Mouse (Mus musculus) thymus, postnatal 36 days (tissue): Measurements from ENCODE around the gene Cdc42bpg.

Source experiments
- DNase-seq, 2 experiments: peaks; one replicate each; pipeline ENCODE4 v3.0.0; 2022; ENCODE audit warnings: mixed read lengths in 2 of 2

Gene Cdc42bpg

GRCm38 (mm10) chr19:6306137-6306551, at the start of gene Cdc42bpg:
Gene Cdc42bpg, plus strand, starts transcription at chr19:6306456.
- peak; percentile 92 for DNase-seq

GRCm38 (mm10) chr19:6260428-6260827, 45.8 kb upstream of the Cdc42bpg start:
- DNase-seq: peak in 1 of 2 experiments; percentile 44

GRCm38 (mm10) chr19:6260946-6261345, 45.3 kb upstream of the Cdc42bpg start:
- no peak for DNase-seq

GRCm38 (mm10) chr19:6261379-6261778, 44.9 kb upstream of the Cdc42bpg start:
- no peak for DNase-seq

- peak; percentile 75 for DNase-seq
Observed at GRCm38 (mm10) chr19:6262222-6262621, 44.0 kb upstream of the Cdc42bpg start.

GRCm38 (mm10) chr19:6262839-6263433, 43.3 kb upstream of the Cdc42bpg start:
- no peak for DNase-seq

- DNase-seq: no peak
Observed at GRCm38 (mm10) chr19:6264200-6264599, 42.1 kb upstream of the Cdc42bpg start.

GRCm38 (mm10) chr19:6264945-6265344, 41.3 kb upstream of the Cdc42bpg start:
- no peak for DNase-seq

GRCm38 (mm10) chr19:6265727-6266182, 40.5 kb upstream of the Cdc42bpg start:
- no peak for DNase-seq

GRCm38 (mm10) chr19:6267306-6268169, 38.7 kb upstream of the Cdc42bpg start:
- DNase-seq: no peak

- DNase-seq: peak; percentile 84 to 89
Observed at GRCm38 (mm10) chr19:6268170-6268528, 38.1 kb upstream of the Cdc42bpg start.

- DNase-seq: no peak
Observed at GRCm38 (mm10) chr19:6268670-6269132, 37.6 kb upstream of the Cdc42bpg start.

- DNase-seq: no peak
Observed at GRCm38 (mm10) chr19:6269798-6270475, 36.3 kb upstream of the Cdc42bpg start.

GRCm38 (mm10) chr19:6270661-6271060, 35.6 kb upstream of the Cdc42bpg start:
- DNase-seq: no peak

GRCm38 (mm10) chr19:6271206-6271605, 35.0 kb upstream of the Cdc42bpg start:
- DNase-seq: no peak

GRCm38 (mm10) chr19:6272053-6272452, 34.2 kb upstream of the Cdc42bpg start:
- DNase-seq: no peak

GRCm38 (mm10) chr19:6272738-6273137, 33.5 kb upstream of the Cdc42bpg start:
- DNase-seq: no peak

- DNase-seq: no peak
Observed at GRCm38 (mm10) chr19:6273592-6273991, 32.7 kb upstream of the Cdc42bpg start.

- no peak for DNase-seq
Observed at GRCm38 (mm10) chr19:6273998-6274608, 32.2 kb upstream of the Cdc42bpg start.

GRCm38 (mm10) chr19:6275740-6276389, 30.4 kb upstream of the Cdc42bpg start:
- DNase-seq: peak in 1 of 2 experiments; percentile 59

- DNase-seq: peak; percentile 91 to 94
Observed at GRCm38 (mm10) chr19:6276426-6277421, 29.5 kb upstream of the Cdc42bpg start, which contains the start of gene Ehd1. Gene Ehd1, plus strand, starts transcription at chr19:6276725.
